Mouse (Mus musculus): ENCODE data around the gene Fndc1. TPM values are rescaled to one million over a fixed set of nuclear protein-coding genes. Genes with fewer than 3 reads are reported as not detected.

Fndc1 gene
- polyA plus RNA-seq, 1 experiment from 2014 or later = 0.76 TPM

DNA sequence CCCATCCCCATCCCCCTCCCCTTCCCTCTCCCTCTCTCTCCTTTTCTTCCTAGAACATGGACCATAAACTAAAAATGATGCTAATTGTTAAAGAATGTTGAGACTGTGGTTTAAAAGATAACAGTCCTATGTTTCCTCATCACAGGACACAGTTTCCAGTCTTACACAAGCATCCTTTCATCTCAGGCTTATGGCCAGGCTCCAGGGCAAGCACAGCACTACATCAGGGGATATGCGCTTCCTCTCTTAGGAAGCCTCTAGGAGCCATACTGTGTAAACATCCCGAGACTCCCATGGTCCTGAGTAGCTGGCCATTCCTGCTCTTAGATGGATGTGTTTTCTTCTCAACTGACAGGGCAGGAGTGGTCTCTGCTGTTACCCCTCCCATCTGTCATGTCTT is 114.1 kb downstream of the Fndc1 start:
- no peaks in the 10 kb centered on the region for H3K9me3 ChIP-seq (ENCODE audit: control insufficient read depth, low read length)
- no peaks in the 10 kb centered on the region for H3K27me3 ChIP-seq (ENCODE audit: control insufficient read depth, insufficient read depth, low read length)
- no peak overlapping the region for H3K4me3 ChIP-seq (ENCODE audit: low read depth, low read length)
- no peak overlapping the region for H3K27ac ChIP-seq (replicated peaks; ENCODE audit: low read depth, low read length)
- DNase-seq (ENCODE audit: low spot score) = no peak
- no peak for ATAC-seq (ENCODE audit: insufficient number of reproducible peaks, low FRiP score, low TSS enrichment, low read depth)
- no peak overlapping the region for H3K9ac ChIP-seq (ENCODE audit: low read length)
- H3K4me1 ChIP-seq (ENCODE audit: control insufficient read depth, insufficient read depth, low read length) = no peaks in the 10 kb centered on the region
- H3K4me2 ChIP-seq (ENCODE audit: low read depth, severe bottlenecking) = no peak overlapping the region
- WGBS = 72% methylated on average over 2 of the region's 2 CpGs
- H3K36me3 ChIP-seq (ENCODE audit: control insufficient read depth, insufficient read depth, low read length) = no peaks in the 10 kb centered on the region

DNA sequence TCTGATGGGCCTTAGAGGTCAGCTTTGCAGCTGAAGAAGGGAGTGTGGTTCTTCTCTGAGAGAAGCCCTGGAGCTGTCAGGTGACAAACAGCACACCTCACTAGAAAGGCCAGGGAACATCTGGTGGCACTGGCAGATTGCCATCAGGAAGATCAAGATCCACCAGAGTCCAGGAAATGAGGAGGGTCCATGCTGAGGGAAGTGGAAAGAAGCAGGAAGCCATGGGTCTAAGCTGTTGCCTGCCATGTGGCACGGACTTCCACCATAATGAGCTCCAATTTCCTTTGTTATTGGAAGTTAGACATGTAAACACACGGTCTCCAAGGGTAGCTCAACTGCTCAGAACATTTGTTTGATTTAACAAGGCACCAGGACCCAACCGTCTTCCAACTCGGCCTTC is 120.0 kb downstream of the Fndc1 start:
- ATAC-seq (ENCODE audit: insufficient number of reproducible peaks, low FRiP score, low TSS enrichment, low read depth) (no peak), DNase-seq (ENCODE audit: low spot score) (no peak)
- 71% methylated on average over 4 of the region's 4 CpGs for WGBS
- H3K27me3 ChIP-seq (ENCODE audit: control insufficient read depth, insufficient read depth, low read length) = no peaks in the 10 kb centered on the region
- H3K9me3 ChIP-seq (ENCODE audit: control insufficient read depth, low read length) = no peaks in the 10 kb centered on the region
- H3K27ac ChIP-seq (replicated peaks; ENCODE audit: low read depth, low read length) = no peak overlapping the region
- no peak overlapping the region for H3K4me3 ChIP-seq (ENCODE audit: low read depth, low read length)
- no peak overlapping the region for H3K4me2 ChIP-seq (ENCODE audit: low read depth, severe bottlenecking)
- H3K9ac ChIP-seq (ENCODE audit: low read length) = no peak overlapping the region
- H3K4me1 ChIP-seq (ENCODE audit: control insufficient read depth, insufficient read depth, low read length) = no peaks in the 10 kb centered on the region
- H3K36me3 ChIP-seq (ENCODE audit: control insufficient read depth, insufficient read depth, low read length) = no peaks in the 10 kb centered on the region

DNA sequence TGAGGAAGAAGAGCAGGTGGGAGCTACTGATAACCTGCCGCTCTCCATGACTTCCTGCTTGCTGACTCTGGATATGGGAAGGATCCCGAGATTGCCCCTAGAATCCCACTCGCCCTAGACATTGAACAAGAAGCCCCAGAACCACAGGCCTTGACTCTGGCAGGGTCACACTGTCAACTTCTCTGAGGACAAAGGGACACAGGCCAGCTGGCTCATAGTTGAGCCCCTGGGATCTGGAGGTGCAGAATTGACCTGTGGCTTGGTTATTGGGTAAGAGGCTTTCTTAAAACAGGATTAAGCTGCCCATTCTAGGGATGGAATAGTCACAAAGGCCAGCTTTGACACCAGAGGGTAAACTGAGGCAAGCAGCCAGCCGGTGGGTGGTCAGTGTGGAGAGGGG is 136.8 kb downstream of the Fndc1 start:
- no peak overlapping the region for H3K27ac ChIP-seq (replicated peaks; ENCODE audit: low read depth, low read length)
- H3K9me3 ChIP-seq (ENCODE audit: control insufficient read depth, low read length) = no peaks in the 10 kb centered on the region
- no peak overlapping the region for H3K9ac ChIP-seq (ENCODE audit: low read length)
- DNase-seq (ENCODE audit: low spot score) = no peak
- no peaks in the 10 kb centered on the region for H3K36me3 ChIP-seq (ENCODE audit: control insufficient read depth, insufficient read depth, low read length)
- H3K4me2 ChIP-seq (ENCODE audit: low read depth, severe bottlenecking) = no peak overlapping the region
- WGBS = 88% methylated on average over 4 of the region's 4 CpGs
- no peak overlapping the region for H3K4me3 ChIP-seq (ENCODE audit: low read depth, low read length)
- H3K27me3 ChIP-seq (ENCODE audit: control insufficient read depth, insufficient read depth, low read length) = no peaks in the 10 kb centered on the region
- ATAC-seq (ENCODE audit: insufficient number of reproducible peaks, low FRiP score, low TSS enrichment, low read depth) = no peak
- H3K4me1 ChIP-seq (ENCODE audit: control insufficient read depth, insufficient read depth, low read length) = no peaks in the 10 kb centered on the region

Small RNA genes within 50 kb of the gene (microRNA-seq; reads per million reads assigned to microRNA genes)
- not detected for gene Gm25872

Other genes with a start within 250 kb of the Fndc1 start
- gene Tagap, start 98.7 kb upstream of the Fndc1 start, polyA plus RNA-seq (2014; fragmentation: Nextera tagmentation; extraction: Ambion mirVana) = 0.30 and 0.36 TPM in 2 replicates
- 50.0 and 54.1 TPM in 2 replicates for gene Rsph3a, start 118.3 kb upstream of the Fndc1 start, polyA plus RNA-seq (2014; fragmentation: Nextera tagmentation; extraction: Ambion mirVana)

Data from limb, embryonic 11.5 days (tissue).